Mouse (Mus musculus) kidney, adult 18-20 months (tissue): Measurements from ENCODE around the gene Tcte3.
"Not testable (repeated sequence)": the region's sequence is repeated elsewhere in the genome, so short reads cannot be mapped to it uniquely, and the experiment has no call there.

Experiments used
- DNase-seq: peaks from one replicate; pipeline ENCODE4 v3.0.0; 2021

Tcte3 gene

GRCm38 (mm10) chr17:15025513-15025912, 15.8 kb downstream of the Tcte3 start:
- not testable (repeated sequence) for DNase-seq

- not testable (repeated sequence) for DNase-seq
Observed at GRCm38 (mm10) chr17:15024502-15025193, 16.6 kb downstream of the Tcte3 start.

- not testable (repeated sequence) for DNase-seq
Observed at GRCm38 (mm10) chr17:15023878-15024492, 17.3 kb downstream of the Tcte3 start.

- peak; percentile 3 for DNase-seq
Observed at GRCm38 (mm10) chr17:15021503-15022220, 19.6 kb downstream of the Tcte3 start.

GRCm38 (mm10) chr17:15009706-15010413, 31.4 kb downstream of the Tcte3 start, which contains the start of gene Gm3435:
Gene Gm3435 (plus strand): TSS chr17:15010176.
- not testable (repeated sequence) for DNase-seq

- DNase-seq, result not testable (repeated sequence)
Observed at GRCm38 (mm10) chr17:15009088-15009487, 32.2 kb downstream of the Tcte3 start.

GRCm38 (mm10) chr17:15000047-15000446, 41.2 kb downstream of the Tcte3 start:
- not testable (repeated sequence) for DNase-seq

GRCm38 (mm10) chr17:14994140-14994539, 47.1 kb downstream of the Tcte3 start:
- DNase-seq, result not testable (repeated sequence)

- not testable (repeated sequence) for DNase-seq
Observed at GRCm38 (mm10) chr17:14993139-14993832, 48.0 kb downstream of the Tcte3 start.

GRCm38 (mm10) chr17:14992522-14993138, 48.7 kb downstream of the Tcte3 start:
- DNase-seq, result not testable (repeated sequence)

- DNase-seq, result not testable (repeated sequence)
Observed at GRCm38 (mm10) chr17:14990116-14990702, 51.1 kb downstream of the Tcte3 start.

- DNase-seq, result not testable (repeated sequence)
Observed at GRCm38 (mm10) chr17:14978362-14979038, 62.8 kb downstream of the Tcte3 start, which contains the start of the genes 9030025P20Rik and Gm3417. Gene 9030025P20Rik (plus strand): TSS chr17:14978468. Gene Gm3417 (minus strand): TSS chr17:14978790.

GRCm38 (mm10) chr17:14977718-14978361, 63.4 kb downstream of the Tcte3 start:
- not testable (repeated sequence) for DNase-seq
